Comparison of ENCODE assay signal across 1 mouse cellular context in genomic region chr11:60726601-60727391, GRCm38 (mm10).
TF ChIP-seq lines count a peak whose summit lies in the region.

Flii (minus strand) TSS chr11:60727263.

TF ChIP-seq in CH12.LX, 34 proteins besides CTCF, POLR2A, EP300 and RAD21 (continued from another document):
- peak; percentile 72; the same call in 1 of the 2 replicates for TF ChIP-seq NELFE (IDR thresholded peaks at IDR 0.05; ENCODE audit: low read depth, low read length)
- peak; percentile 65 for TF ChIP-seq SIN3A (IDR thresholded peaks at IDR 0.05; ENCODE audit: low read length)
